Mouse (Mus musculus): ENCODE measurements around the gene Gm3043. TPM values are rescaled to one million over a fixed set of nuclear protein-coding genes. Genes with fewer than 3 reads are reported as not detected.
"Not testable (repeated sequence)": the region's sequence is repeated elsewhere in the genome, so short reads cannot be mapped to it uniquely, and the experiment has no call there.

Gene Gm3043
- not detected for total RNA-seq (2021)
- long read RNA-seq, experiment 1, result 0 reads
- long read RNA-seq, experiment 2, result 0 reads

DNA sequence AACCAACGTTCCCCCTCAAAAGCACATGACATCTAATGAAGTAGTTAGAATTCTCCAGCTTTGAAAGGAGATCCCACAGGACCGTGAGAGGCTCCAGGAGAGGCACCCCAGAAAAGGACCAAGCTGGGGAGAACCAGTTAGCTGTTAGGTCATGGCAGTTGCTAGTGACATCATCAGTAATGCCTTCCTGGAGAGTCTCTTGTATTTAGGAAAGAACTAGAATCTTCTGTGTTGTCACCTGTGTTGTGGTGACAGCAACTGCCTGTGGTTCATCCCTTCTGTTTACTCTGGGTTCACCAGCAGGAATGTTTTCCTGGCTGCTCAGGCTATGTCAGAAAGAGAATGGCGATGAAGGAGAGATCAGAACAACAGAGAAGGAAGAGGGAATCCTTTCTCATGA lies at the start of gene Gm3043:
Gene Gm3043, plus strand, starts transcription at position 301 of the 400 bp plus-strand sequence.
- DNase-seq (ENCODE audit: low spot score in 2 of 2); intact Hi-C loops (cut with DNase I): not testable (repeated sequence)

DNA sequence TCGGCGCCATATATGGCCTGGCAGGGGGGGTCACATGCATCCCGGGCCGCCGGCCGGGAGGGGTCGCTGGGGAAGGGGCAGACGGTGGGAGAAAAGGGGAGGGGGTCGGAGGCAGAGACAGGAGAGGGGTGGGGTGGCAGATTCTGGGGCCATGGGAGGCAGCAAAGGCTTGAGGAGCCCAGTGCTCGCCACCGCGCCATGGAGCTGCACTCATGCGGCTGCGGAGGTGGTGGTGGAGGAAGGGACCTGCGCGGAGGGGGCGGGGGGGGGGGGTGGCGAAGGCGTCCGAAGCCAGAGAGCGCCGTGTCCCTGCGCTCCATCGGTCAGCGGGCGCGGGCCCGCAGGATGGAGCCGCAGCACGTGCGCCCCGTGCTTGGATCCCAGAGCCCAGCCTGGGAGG lies 36.9 kb upstream of the Gm3043 start, which contains the start of gene Gm3020:
Gene Gm3020, plus strand, starts transcription at position 301 of the 400 bp plus-strand sequence.
- DNase-seq (ENCODE audit: low spot score in 2 of 2); intact Hi-C loops (cut with DNase I): not testable (repeated sequence)

Other genes with a start within 250 kb of the Gm3043 start
- gene Gm10408, start 239.4 kb upstream of the Gm3043 start, total RNA-seq (2021), result not detected
- not detected for gene Gm3012, start 54.3 kb upstream of the Gm3043 start, total RNA-seq (2021)
- gene Gm3020, start 36.8 kb upstream of the Gm3043 start, total RNA-seq (2021), result 1 to 10 TPM; 2.9 to 3.6 TPM
- 1 to 10 TPM in 1 of 2 experiments, under 1 TPM in 1; 0.48 to 1.5 TPM for gene Gm3002, start 121.3 kb downstream of the Gm3043 start, total RNA-seq (2021)
- under 1 TPM in 1 of 2 experiments, not detected in 1; 0.51 TPM for gene Gm3033, start 157.5 kb downstream of the Gm3043 start, total RNA-seq (2021)
- gene Gm2916, start 195.4 kb downstream of the Gm3043 start, total RNA-seq (2021), result not detected
- gene Gm3029, start 243.0 kb downstream of the Gm3043 start, total RNA-seq (2021), result not detected